ENCODE assay signal across 27 mouse cellular contexts in genomic region chr17:26187592-26187991, GRCm38 (mm10). TPM values are rescaled to one million over a fixed set of nuclear protein-coding genes. Genes with fewer than 3 reads are reported as not detected.
A peak's percentile ranks its signal among the peaks of the same experiment; 100 is the strongest.
DNase-seq lines count a peak whose midpoint lies in the region; ATAC-seq and TF ChIP-seq lines count a peak whose summit lies in the region.
"Had no signal": no experiment of that assay in that cellular context is flagged by ENCODE, and none has a peak within 500 bp of the region (broad histone marks: within the 10 kb centered on the region; RNA-seq: fewer than 3 reads in every experiment).

No protein-coding gene starts in this region.

- peak; percentile 85 for DNase-seq in heart, adult 11 months
- peak; percentile 53 to 70 for DNase-seq in cerebellum, adult 2 months
- DNase-seq in cerebellum, postnatal 25 days: peak; percentile 65 to 75
- DNase-seq in yolk sac, embryonic 10.5 days (ENCODE audit: low spot score): no peak
- DNase-seq in frontal cortex, adult 2 months (ENCODE audit: extremely low spot score in 1 of 2, low spot score in 1 of 2): no peak
- DNase-seq: adrenal gland, postnatal 14 days; gastrocnemius, postnatal 36 days; heart, postnatal 14 days; kidney, adult 18-20 months; kidney, postnatal 25 days; liver, embryonic 13.5 days; lung, adult 18-20 months; lung, postnatal 4 days; thymus, adult 2 months; thymus, postnatal 36 days had no signal

- H3K9ac ChIP-seq in heart, embryonic 11.5 days (ENCODE audit: low read depth, low read length): no peak overlapping the region
- H3K9ac ChIP-seq: embryonic facial prominence, embryonic 12.5 days; forebrain, embryonic 12.5 days; hindbrain, embryonic 15.5 days; kidney, embryonic 15.5 days; liver, embryonic 13.5 days; midbrain, embryonic 12.5 days had no signal

- H3K27ac ChIP-seq in heart, embryonic 11.5 days (ENCODE audit: low read depth, low read length): no peak overlapping the region
- no peak overlapping the region for H3K27ac ChIP-seq in cerebellum, adult 2 months (ENCODE audit: insufficient read depth, low read length)
- H3K27ac ChIP-seq: embryonic facial prominence, embryonic 12.5 days; forebrain, embryonic 12.5 days; hindbrain, embryonic 10.5 days; hindbrain, embryonic 15.5 days; kidney, embryonic 15.5 days; liver, embryonic 13.5 days; midbrain, embryonic 12.5 days had no signal

- TF ChIP-seq POLR2A in cerebellum, adult 2 months (IDR thresholded peaks at IDR 0.05; ENCODE audit: borderline replicate concordance, insufficient read depth, low read length): no peak

- H3K36me3 ChIP-seq in heart, embryonic 11.5 days (ENCODE audit: control insufficient read depth, insufficient read depth, low read length): peaks cover 27% of the 10 kb centered on the region

- no peaks in the 10 kb centered on the region for H3K9me3 ChIP-seq in heart, embryonic 11.5 days (replicated peaks; ENCODE audit: control insufficient read depth, low read length)
- H3K9me3 ChIP-seq: embryonic facial prominence, embryonic 12.5 days; forebrain, embryonic 12.5 days; hindbrain, embryonic 10.5 days; hindbrain, embryonic 15.5 days; kidney, embryonic 15.5 days; liver, embryonic 13.5 days; megakaryocyte, embryonic 14.5 days; midbrain, embryonic 12.5 days had no signal

- TF ChIP-seq CTCF in cerebellum, adult 2 months (IDR thresholded peaks at IDR 0.05; ENCODE audit: borderline replicate concordance, insufficient read depth, low read depth, low read length): no peak

- no peaks in the 10 kb centered on the region for H3K27me3 ChIP-seq in heart, embryonic 11.5 days (ENCODE audit: control insufficient read depth, insufficient read depth, low read length)
- no peaks in the 10 kb centered on the region for H3K27me3 ChIP-seq in cerebellum, adult 2 months (ENCODE audit: control insufficient read depth, insufficient read depth, low read length)
- H3K27me3 ChIP-seq: embryonic facial prominence, embryonic 12.5 days; forebrain, embryonic 12.5 days; hindbrain, embryonic 15.5 days; kidney, embryonic 15.5 days; liver, embryonic 13.5 days; megakaryocyte, embryonic 14.5 days; midbrain, embryonic 12.5 days had no signal

- no peak for ATAC-seq in heart, embryonic 11.5 days (replicated peaks; ENCODE audit: insufficient number of reproducible peaks, low FRiP score, low TSS enrichment)
- no peak for ATAC-seq in frontal cortex, adult (ENCODE audit: low TSS enrichment)
- ATAC-seq: CD4-positive, CD25-positive, alpha-beta regulatory T cell, adult 4 months; lung, postnatal 0 days had no signal

- 96% methylated on average over 5 of the region's 5 CpGs for WGBS in heart, embryonic 11.5 days (ENCODE audit: insufficient replicate concordance)
- 15% methylated on average over 5 of the region's 5 CpGs for WGBS in cerebellum, adult 2 months

- H3K4me1 ChIP-seq in heart, embryonic 11.5 days (ENCODE audit: control insufficient read depth, insufficient read depth, low read length): no peaks in the 10 kb centered on the region
- H3K4me1 ChIP-seq in cerebellum, adult 2 months (ENCODE audit: control insufficient read depth, insufficient read depth, low read length): peaks cover 7% of the 10 kb centered on the region
- H3K4me1 ChIP-seq: embryonic facial prominence, embryonic 12.5 days; forebrain, embryonic 12.5 days; hindbrain, embryonic 10.5 days; hindbrain, embryonic 15.5 days; kidney, embryonic 15.5 days; liver, embryonic 13.5 days; midbrain, embryonic 12.5 days had no signal

- H3K4me3 ChIP-seq in heart, embryonic 11.5 days (ENCODE audit: low read depth, low read length): no peak overlapping the region
- no peak overlapping the region for H3K4me3 ChIP-seq in cerebellum, adult 2 months (replicated peaks; ENCODE audit: insufficient read depth, low read depth, low read length)
- H3K4me3 ChIP-seq: embryonic facial prominence, embryonic 12.5 days; erythroblast, embryonic 14.5 days; forebrain, embryonic 12.5 days; hindbrain, embryonic 10.5 days; hindbrain, embryonic 15.5 days; kidney, embryonic 15.5 days; liver, embryonic 13.5 days; megakaryocyte, embryonic 14.5 days; midbrain, embryonic 12.5 days had no signal

- H3K4me2 ChIP-seq in heart, embryonic 11.5 days: no peak overlapping the region
- H3K4me2 ChIP-seq: embryonic facial prominence, embryonic 12.5 days; forebrain, embryonic 12.5 days; hindbrain, embryonic 15.5 days; kidney, embryonic 15.5 days; liver, embryonic 13.5 days; midbrain, embryonic 12.5 days had no signal

RNA-seq across cellular contexts. Expression of gene Pdia2, which starts 11.3 kb away (rescaled TPM):
- polyA plus RNA-seq in heart, embryonic 11.5 days (2014; fragmentation: Nextera tagmentation; extraction: Ambion mirVana): 0.54 and 2.2 TPM in 2 replicates
- 0.07 and 0.10 TPM in 2 replicates for polyA plus RNA-seq in cerebellum, adult 2 months (2012; rRNA removed)
- 0.17 and 0.28 TPM in 2 replicates for polyA plus RNA-seq in frontal cortex, adult 2 months (2012; rRNA removed)
- polyA plus RNA-seq: CD4-positive, CD25-positive, alpha-beta regulatory T cell, adult 4 months; thymus, adult 2 months had no signal

RNA-seq across cellular contexts. Expression of gene Rgs11, which starts 15.2 kb away (rescaled TPM):
- polyA plus RNA-seq in heart, embryonic 11.5 days (2014; fragmentation: Nextera tagmentation; extraction: Ambion mirVana): 3.7 and 5.8 TPM in 2 replicates
- polyA plus RNA-seq in cerebellum, adult 2 months (2012; rRNA removed): 21.1 and 23.0 TPM in 2 replicates
- polyA plus RNA-seq in frontal cortex, adult 2 months (2012; rRNA removed): 87.1 and 90.1 TPM in 2 replicates

RNA-seq across cellular contexts. Expression of gene Arhgdig, which starts 20.0 kb away (rescaled TPM):
- 6.4 and 7.6 TPM in 2 replicates for polyA plus RNA-seq in heart, embryonic 11.5 days (2014; fragmentation: Nextera tagmentation; extraction: Ambion mirVana)
- 59.9 and 80.0 TPM in 2 replicates for polyA plus RNA-seq in cerebellum, adult 2 months (2012; rRNA removed)
- polyA plus RNA-seq in frontal cortex, adult 2 months (2012; rRNA removed): 132 and 140 TPM in 2 replicates
- polyA plus RNA-seq: CD4-positive, CD25-positive, alpha-beta regulatory T cell, adult 4 months had no signal

RNA-seq across cellular contexts. Expression of gene Axin1, which starts 49.1 kb away (rescaled TPM):
- 7.8 and 10.1 TPM in 2 replicates for polyA plus RNA-seq in heart, embryonic 11.5 days (2014; fragmentation: Nextera tagmentation; extraction: Ambion mirVana)
- polyA plus RNA-seq in cerebellum, adult 2 months (2012; rRNA removed): 21.3 and 22.8 TPM in 2 replicates
- 16.9 and 20.5 TPM in 2 replicates for polyA plus RNA-seq in frontal cortex, adult 2 months (2012; rRNA removed)

RNA-seq across cellular contexts. Expression of gene Fam234a, which starts 56.5 kb away (rescaled TPM):
- polyA plus RNA-seq in heart, embryonic 11.5 days (2014; fragmentation: Nextera tagmentation; extraction: Ambion mirVana): 34.4 and 39.7 TPM in 2 replicates
- polyA plus RNA-seq in cerebellum, adult 2 months (2012; rRNA removed): 30.3 and 34.3 TPM in 2 replicates
- polyA plus RNA-seq in frontal cortex, adult 2 months (2012; rRNA removed): 20.2 and 21.4 TPM in 2 replicates

Comparison
In these comparisons a context has a peak if more than half of its experiments do, and no peak if none do; other contexts are left out.
1. DNase-seq: peak in heart, adult 11 months (single experiment), cerebellum, adult 2 months (2 of 2) and cerebellum, postnatal 25 days (2 of 2); none in yolk sac, embryonic 10.5 days (single experiment) and frontal cortex, adult 2 months (0 of 2).